Mouse (Mus musculus): ENCODE results near the gene Hunk. TPM values are rescaled to one million over a fixed set of nuclear protein-coding genes. Genes with fewer than 3 reads are reported as not detected.

The Hunk gene
- polyA plus RNA-seq, 1 experiment from 2014 or later: 1.9 TPM

DNA sequence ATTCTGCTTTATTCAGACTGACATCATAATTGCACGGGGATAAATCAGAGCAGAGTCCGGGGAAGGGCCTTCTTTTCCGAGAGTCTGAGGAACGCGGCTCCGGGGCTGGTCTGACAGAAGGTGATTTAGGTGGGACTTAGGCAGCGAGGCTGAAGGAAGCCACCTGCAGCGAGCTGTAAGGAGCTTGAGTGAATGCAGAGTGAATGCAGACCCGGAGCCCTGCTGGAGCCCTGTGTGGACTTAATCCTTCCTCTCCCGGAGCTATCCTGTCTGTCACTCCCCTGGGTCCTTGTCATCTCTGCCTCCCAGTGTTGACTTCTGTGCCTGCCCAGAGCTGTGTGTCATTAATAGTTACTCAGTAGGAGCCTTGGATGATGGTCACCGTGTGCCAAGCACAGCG, 32.8 kb downstream of the Hunk start:
- ATAC-seq (ENCODE audit: low FRiP score, low TSS enrichment): 0 out of 2 replicates have a peak, but pooled peaks have one; percentile 14

DNA sequence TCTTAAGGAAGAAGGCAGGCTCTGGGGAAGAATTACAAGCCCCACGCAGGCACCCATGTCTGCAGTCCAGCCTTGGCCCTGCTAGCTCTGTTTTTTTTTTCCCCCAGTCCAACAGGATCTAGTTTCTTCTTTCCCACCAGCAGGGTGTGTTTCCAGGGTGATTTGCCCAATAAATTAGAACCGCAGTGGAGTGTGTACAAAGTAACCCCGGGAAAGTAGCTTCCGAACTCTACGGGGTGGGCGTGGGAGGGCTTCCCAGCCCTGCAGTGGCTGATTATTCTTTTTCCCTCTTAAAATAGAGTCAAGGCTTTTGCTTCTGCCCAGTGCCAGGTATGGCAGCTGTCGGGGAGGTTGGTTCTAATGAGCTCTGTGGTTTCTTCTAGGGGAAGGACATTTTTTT, 35.3 kb downstream of the Hunk start:
- peak; percentile 33 for TF ChIP-seq CTCF (IDR thresholded peaks at IDR 0.05; ENCODE audit: low read depth)
- no peak for TF ChIP-seq EP300 (optimal IDR thresholded peaks at IDR 0.05)
- no peak overlapping the region for H3K9ac ChIP-seq (ENCODE audit: low read length)
- ATAC-seq (ENCODE audit: low FRiP score, low TSS enrichment) (no peak), DNase-seq (ENCODE audit: low spot score) (no peak)
- peaks cover 17% of the 10 kb centered on the region for H3K4me1 ChIP-seq (replicated peaks; ENCODE audit: control insufficient read depth, insufficient read depth)
- H3K9me3 ChIP-seq (ENCODE audit: control insufficient read depth, low read length): no peaks in the 10 kb centered on the region
- WGBS: 24% methylated on average over 7 of the region's 7 CpGs
- no peak overlapping the region for H3K4me3 ChIP-seq (ENCODE audit: low read depth, low read length)
- H3K27me3 ChIP-seq (ENCODE audit: control insufficient read depth, insufficient read depth, low read length): no peaks in the 10 kb centered on the region
- no peaks in the 10 kb centered on the region for H3K36me3 ChIP-seq (ENCODE audit: control insufficient read depth, insufficient read depth, low read length)
- peak overlapping the region; percentile 65 for H3K27ac ChIP-seq (replicated peaks)
- no peak overlapping the region for H3K4me2 ChIP-seq (replicated peaks; ENCODE audit: low read depth)

More for the DNA sequence above, 32.8 kb downstream of the Hunk start:
- 19% methylated on average over 12 of the region's 12 CpGs for WGBS
- no peak overlapping the region for H3K4me3 ChIP-seq (ENCODE audit: low read depth, low read length)
- no peaks in the 10 kb centered on the region for H3K9me3 ChIP-seq (ENCODE audit: control insufficient read depth, low read length)
- H3K27ac ChIP-seq (replicated peaks): no peak overlapping the region
- H3K4me2 ChIP-seq (replicated peaks; ENCODE audit: low read depth): no peak overlapping the region
- TF ChIP-seq EP300 (optimal IDR thresholded peaks at IDR 0.05) (no peak), CTCF (IDR thresholded peaks at IDR 0.05; ENCODE audit: low read depth) (no peak)
- peaks cover 11% of the 10 kb centered on the region for H3K4me1 ChIP-seq (replicated peaks; ENCODE audit: control insufficient read depth, insufficient read depth)
- H3K9ac ChIP-seq (ENCODE audit: low read length): no peak overlapping the region
- H3K27me3 ChIP-seq (ENCODE audit: control insufficient read depth, insufficient read depth, low read length): no peaks in the 10 kb centered on the region
- no peaks in the 10 kb centered on the region for H3K36me3 ChIP-seq (ENCODE audit: control insufficient read depth, insufficient read depth, low read length)
- no peak for DNase-seq (ENCODE audit: low spot score)

DNA sequence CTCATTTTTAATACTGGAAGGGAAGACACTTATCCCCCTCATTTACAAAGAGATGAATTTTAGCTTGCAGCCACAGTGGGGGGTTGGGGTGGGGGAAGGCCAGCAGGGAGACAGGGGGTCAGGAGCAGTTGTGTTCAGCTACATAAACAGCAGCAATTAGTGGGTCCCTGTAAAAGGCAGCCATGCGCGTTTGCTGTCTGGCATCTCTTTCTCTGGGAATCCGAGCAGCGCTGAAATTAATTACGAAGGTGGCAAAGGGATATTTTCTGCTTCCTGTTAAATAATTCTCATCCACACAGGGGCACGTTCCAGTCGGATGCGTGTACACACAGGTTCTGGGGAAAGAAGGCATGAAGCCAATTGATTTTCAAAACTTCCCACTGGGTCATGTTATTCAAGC, 35.7 kb downstream of the Hunk start:
- Histone ChIP-seq H3K27me3 (ENCODE audit: control insufficient read depth, insufficient read depth, low read length) (no peaks in the 10 kb centered on the region), H3K4me2 (replicated peaks; ENCODE audit: low read depth) (no peak overlapping the region), H3K9me3 (ENCODE audit: control insufficient read depth, low read length) (no peaks in the 10 kb centered on the region), H3K9ac (ENCODE audit: low read length) (no peak overlapping the region), H3K4me3 (ENCODE audit: low read depth, low read length) (no peak overlapping the region), H3K27ac (replicated peaks) (peak overlapping the region; percentile 65), H3K4me1 (replicated peaks; ENCODE audit: control insufficient read depth, insufficient read depth) (peaks cover 17% of the 10 kb centered on the region), H3K36me3 (ENCODE audit: control insufficient read depth, insufficient read depth, low read length) (no peaks in the 10 kb centered on the region)
- DNase-seq (ENCODE audit: low spot score) (peak; percentile 20), ATAC-seq (ENCODE audit: low FRiP score, low TSS enrichment) (no peak)
- 18% methylated on average over 8 of the region's 8 CpGs for WGBS
- TF ChIP-seq EP300 (optimal IDR thresholded peaks at IDR 0.05) (no peak), CTCF (IDR thresholded peaks at IDR 0.05; ENCODE audit: low read depth) (no peak)

DNA sequence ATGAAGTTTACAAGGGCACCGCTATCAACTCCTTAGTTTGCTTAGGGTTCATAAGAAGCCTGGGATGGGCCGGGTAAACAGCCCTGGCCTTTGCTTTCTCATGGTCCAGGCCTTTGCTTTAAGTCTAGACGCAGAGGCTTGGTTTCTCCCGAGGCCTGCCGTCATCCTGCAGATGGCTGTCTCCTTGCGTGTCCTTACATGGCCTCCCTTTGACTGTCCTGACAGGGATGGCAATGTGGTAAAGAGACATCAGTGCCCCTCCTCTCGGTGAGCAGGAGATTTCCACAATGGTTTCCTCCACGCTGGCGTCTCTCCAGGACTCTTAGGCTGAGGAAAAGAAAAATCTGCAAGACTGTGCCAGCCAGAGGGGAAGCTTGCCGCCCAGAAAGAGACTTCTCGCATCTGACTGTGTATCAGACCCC, 36.3 kb downstream of the Hunk start:
- Histone ChIP-seq H3K9me3 (ENCODE audit: control insufficient read depth, low read length) (no peaks in the 10 kb centered on the region), H3K9ac (ENCODE audit: low read length) (peak overlapping the region; percentile 27; the same call in 1 of the 2 replicates), H3K27me3 (ENCODE audit: control insufficient read depth, insufficient read depth, low read length) (no peaks in the 10 kb centered on the region), H3K27ac (replicated peaks) (peak overlapping the region; percentile 65; the same call in 1 of the 2 replicates), H3K4me2 (replicated peaks; ENCODE audit: low read depth) (no peak overlapping the region), H3K36me3 (ENCODE audit: control insufficient read depth, insufficient read depth, low read length) (no peaks in the 10 kb centered on the region), H3K4me3 (ENCODE audit: low read depth, low read length) (no peak overlapping the region), H3K4me1 (replicated peaks; ENCODE audit: control insufficient read depth, insufficient read depth) (peaks cover 17% of the 10 kb centered on the region)
- ATAC-seq (ENCODE audit: low FRiP score, low TSS enrichment) (peak; percentile 62), DNase-seq (ENCODE audit: low spot score) (peak; percentile 59)
- TF ChIP-seq EP300 (optimal IDR thresholded peaks at IDR 0.05) (no peak), CTCF (IDR thresholded peaks at IDR 0.05; ENCODE audit: low read depth) (0 out of 2 replicates have a peak, but pooled peaks have one; percentile 7)
- 26% methylated on average over 11 of the region's 11 CpGs for WGBS

- Histone ChIP-seq H3K36me3 (ENCODE audit: control insufficient read depth, insufficient read depth, low read length) (no peaks in the 10 kb centered on the region), H3K4me1 (replicated peaks; ENCODE audit: control insufficient read depth, insufficient read depth) (peaks cover 17% of the 10 kb centered on the region), H3K4me3 (ENCODE audit: low read depth, low read length) (no peak overlapping the region), H3K9ac (ENCODE audit: low read length) (no peak overlapping the region), H3K27me3 (ENCODE audit: control insufficient read depth, insufficient read depth, low read length) (no peaks in the 10 kb centered on the region), H3K9me3 (ENCODE audit: control insufficient read depth, low read length) (no peaks in the 10 kb centered on the region), H3K4me2 (replicated peaks; ENCODE audit: low read depth) (no peak overlapping the region), H3K27ac (replicated peaks) (no peak overlapping the region)
- DNase-seq (ENCODE audit: low spot score) (no peak), ATAC-seq (ENCODE audit: low FRiP score, low TSS enrichment) (peak; percentile 64)
- WGBS: 36% methylated on average over 3 of the region's 3 CpGs
- no peak for TF ChIP-seq CTCF (IDR thresholded peaks at IDR 0.05; ENCODE audit: low read depth)
- no peak for TF ChIP-seq EP300 (optimal IDR thresholded peaks at IDR 0.05)
These were observed 38.1 kb downstream of the Hunk start for GRCm38 (mm10) chr16:90423898-90424297.

- no peak overlapping the region for H3K4me3 ChIP-seq (ENCODE audit: low read depth, low read length)
- H3K9ac ChIP-seq (ENCODE audit: low read length): no peak overlapping the region
- H3K4me1 ChIP-seq (replicated peaks; ENCODE audit: control insufficient read depth, insufficient read depth): peaks cover 17% of the 10 kb centered on the region
- WGBS: 25% methylated on average over 9 of the region's 9 CpGs
- H3K36me3 ChIP-seq (ENCODE audit: control insufficient read depth, insufficient read depth, low read length): no peaks in the 10 kb centered on the region
- H3K27ac ChIP-seq (replicated peaks): no peak overlapping the region
- ATAC-seq (ENCODE audit: low FRiP score, low TSS enrichment) (no peak), DNase-seq (ENCODE audit: low spot score) (no peak)
- no peak for TF ChIP-seq EP300 (optimal IDR thresholded peaks at IDR 0.05)
- no peak for TF ChIP-seq CTCF (IDR thresholded peaks at IDR 0.05; ENCODE audit: low read depth)
- no peaks in the 10 kb centered on the region for H3K9me3 ChIP-seq (ENCODE audit: control insufficient read depth, low read length)
- H3K4me2 ChIP-seq (replicated peaks; ENCODE audit: low read depth): no peak overlapping the region
- H3K27me3 ChIP-seq (ENCODE audit: control insufficient read depth, insufficient read depth, low read length): no peaks in the 10 kb centered on the region
These were observed 38.6 kb downstream of the Hunk start for GRCm38 (mm10) chr16:90424391-90424790.

Measured in stomach, postnatal 0 days (tissue).